Mouse (Mus musculus) kidney, postnatal 0 days (tissue): ENCODE results near the gene Ager. TPM values are rescaled to one million over a fixed set of nuclear protein-coding genes. Genes with fewer than 3 reads are reported as not detected.

Experiments
- ATAC-seq: fragments of 200-750 bp; cut with Nextera tagmentation; replicated peaks from 2 replicates; pipeline ENCODE4 v1.8.0; 2017; ENCODE audit warnings: low read depth, moderate number of reproducible peaks, moderate TSS enrichment, moderate library complexity; ENCODE audit not compliant: low FRiP score
- DNase-seq: peaks from one replicate; pipeline ENCODE4 v3.0.0-alpha.2; 2016; ENCODE audit warnings: low spot score
- H3K27ac ChIP-seq: fragments of 300-500 bp; sonication (generic); 2 replicates; pipeline ENCODE4 v1.5.1; 2014; ENCODE audit warnings: mild to moderate bottlenecking
- H3K27me3 ChIP-seq: fragments of 300-500 bp; sonication (generic); 2 replicates; pipeline ENCODE4 v1.6.1; 2014; ENCODE audit warnings: low read length, mixed read lengths; ENCODE audit not compliant: insufficient read depth
- H3K36me3 ChIP-seq: fragments of 300-500 bp; sonication (generic); 2 replicates; pipeline ENCODE4 v1.6.1; 2014; ENCODE audit warnings: low read length, mixed read lengths; ENCODE audit not compliant: insufficient read depth
- H3K4me1 ChIP-seq: fragments of 300-500 bp; sonication (generic); replicated peaks from 2 replicates; pipeline ENCODE4 v1.6.1; 2014; ENCODE audit warnings: antibody characterized with exemption, low read length, mixed read lengths; ENCODE audit not compliant: insufficient read depth
- H3K4me2 ChIP-seq: fragments of 300-500 bp; sonication (generic); 2 replicates; pipeline ENCODE4 v1.6.1; 2014; ENCODE audit warnings: mild to moderate bottlenecking, low read length, moderate library complexity, mixed read lengths
- H3K4me3 ChIP-seq: fragments of 300-500 bp; sonication (generic); replicated peaks from 2 replicates; pipeline ENCODE4 v1.5.1; 2014; ENCODE audit warnings: low read depth, low read length
- H3K9ac ChIP-seq: fragments of 300-500 bp; sonication (generic); 2 replicates; pipeline ENCODE4 v1.6.1; 2014; ENCODE audit warnings: low read depth, low read length
- H3K9me3 ChIP-seq: fragments of 300-500 bp; sonication (generic); replicated peaks from 2 replicates; pipeline ENCODE4 v1.6.1; 2016; ENCODE audit warnings: low read length, inconsistent platforms, mixed read lengths
- CTCF ChIP-seq: IDR thresholded peaks from 2 replicates; pipeline ENCODE4 v1.5.1; 2016; ENCODE audit warnings: antibody characterized with exemption, low read depth, mild to moderate bottlenecking, moderate library complexity
- WGBS: fragments of 180-500 bp; shearing (Covaris S2); extraction: QIAGEN DNeasy Blood & Tissue Kit; methylation state at CpG from one replicate; pipeline ENCODE4 v1.1.7; 2014; 5-methylcytosine and 5-hydroxymethylcytosine counted together
- polyA plus RNA-seq: library from polyadenylated mRNA; unstranded; fragments of >200 nt; fragmentation: Nextera tagmentation; extraction: Ambion mirVana; gene quantifications from 2 replicates; pipeline ENCODE4 v1.2.1, GENCODE M21; 2015

Ager gene
- polyA plus RNA-seq, 1 experiment from 2014 or later = 7.4 TPM

- Histone ChIP-seq H3K27me3 (no peaks in the 10 kb centered on the region), H3K9ac (peak overlapping the region; percentile 95), H3K9me3 (no peaks in the 10 kb centered on the region), H3K4me2 (peak overlapping the region; percentile 92), H3K36me3 (peaks cover 11% of the 10 kb centered on the region), H3K4me1 (peaks cover 18% of the 10 kb centered on the region), H3K4me3 (peak overlapping the region; percentile 88), H3K27ac (peak overlapping the region; percentile 89)
- no peak for TF ChIP-seq CTCF
- DNase-seq = peak; percentile 50
- no peak for ATAC-seq
- 9% methylated on average over 29 of the region's 32 CpGs for WGBS
Measured at GRCm38 (mm10) chr17:34606186-34607039, 8.8 kb downstream of the Ager start.

GRCm38 (mm10) chr17:34607997-34608396, 10.3 kb downstream of the Ager start:
- Histone ChIP-seq H3K9me3 (no peaks in the 10 kb centered on the region), H3K27me3 (no peaks in the 10 kb centered on the region), H3K4me3 (no peak overlapping the region), H3K36me3 (peaks cover 22% of the 10 kb centered on the region), H3K9ac (peak overlapping the region; percentile 18; the same call in 1 of the 2 replicates), H3K27ac (peak overlapping the region; percentile 62), H3K4me2 (no peak overlapping the region), H3K4me1 (peaks cover 16% of the 10 kb centered on the region)
- ATAC-seq = no peak
- WGBS = 60% methylated on average over 7 of the region's 7 CpGs
- no peak for DNase-seq
- TF ChIP-seq CTCF = no peak

GRCm38 (mm10) chr17:34611050-34611449, 13.4 kb downstream of the Ager start:
- H3K4me2 ChIP-seq = no peak overlapping the region
- TF ChIP-seq CTCF = no peak
- no peak overlapping the region for H3K9ac ChIP-seq
- ATAC-seq (no peak), DNase-seq (no peak)
- H3K27ac ChIP-seq = no peak overlapping the region
- H3K9me3 ChIP-seq = no peaks in the 10 kb centered on the region
- H3K4me3 ChIP-seq = no peak overlapping the region
- peaks cover 16% of the 10 kb centered on the region; the same call in 1 of the 2 replicates for H3K4me1 ChIP-seq
- H3K27me3 ChIP-seq = no peaks in the 10 kb centered on the region
- 87% methylated on average over 8 of the region's 8 CpGs for WGBS
- H3K36me3 ChIP-seq = peaks cover 42% of the 10 kb centered on the region

- 78% methylated on average over 10 of the region's 11 CpGs for WGBS
- H3K27ac ChIP-seq = no peak overlapping the region; the same call in 1 of the 2 replicates
- no peak overlapping the region for H3K4me3 ChIP-seq
- peaks cover 51% of the 10 kb centered on the region for H3K36me3 ChIP-seq
- no peak overlapping the region for H3K4me2 ChIP-seq
- H3K9me3 ChIP-seq = no peaks in the 10 kb centered on the region
- H3K27me3 ChIP-seq = no peaks in the 10 kb centered on the region
- no peak for DNase-seq
- no peak for ATAC-seq
- TF ChIP-seq CTCF = no peak
- no peak overlapping the region for H3K9ac ChIP-seq
- H3K4me1 ChIP-seq = 0 out of 2 replicates have a peak, but pooled peaks cover 5% of the 10 kb centered on the region
Measured at GRCm38 (mm10) chr17:34613054-34613645, 15.5 kb downstream of the Ager start.

- TF ChIP-seq CTCF = no peak
- peaks cover 51% of the 10 kb centered on the region for H3K36me3 ChIP-seq
- ATAC-seq (no peak), DNase-seq (no peak)
- no peaks in the 10 kb centered on the region for H3K9me3 ChIP-seq
- no peak overlapping the region for H3K4me2 ChIP-seq
- no peaks in the 10 kb centered on the region for H3K27me3 ChIP-seq
- no peaks in the 10 kb centered on the region for H3K4me1 ChIP-seq
- H3K9ac ChIP-seq = no peak overlapping the region
- 91% methylated on average over 10 of the region's 10 CpGs for WGBS
- no peak overlapping the region for H3K4me3 ChIP-seq
- no peak overlapping the region for H3K27ac ChIP-seq
Measured at GRCm38 (mm10) chr17:34613830-34614229, 16.2 kb downstream of the Ager start.

GRCm38 (mm10) chr17:34615871-34616270, 18.2 kb downstream of the Ager start, which contains the start of gene Egfl8:
TSS of gene Egfl8 (minus strand) at chr17:34615971.
- H3K27me3 ChIP-seq = no peaks in the 10 kb centered on the region
- DNase-seq (no peak), ATAC-seq (no peak)
- peaks cover 47% of the 10 kb centered on the region for H3K36me3 ChIP-seq
- H3K4me2 ChIP-seq = no peak within 1 kb of the TSS
- 0 out of 2 replicates have a peak within 1 kb of the TSS, but pooled peaks have one; percentile 8 for H3K27ac ChIP-seq
- TF ChIP-seq CTCF = no peak
- 74% methylated on average over 6 of the region's 6 CpGs for WGBS
- no peaks in the 10 kb centered on the region for H3K9me3 ChIP-seq
- H3K4me3 ChIP-seq = no peak within 1 kb of the TSS
- H3K9ac ChIP-seq = no peak within 1 kb of the TSS
- no peaks in the 10 kb centered on the region for H3K4me1 ChIP-seq
